Mouse (Mus musculus): ENCODE measurements at regions not wholly inside any gene's neighbourhood (a gene's known extent, or its start where the extent isn't known, plus 50 kb on each side); places are given as distances from the start of the nearest gene placed in this dataset.

DNA sequence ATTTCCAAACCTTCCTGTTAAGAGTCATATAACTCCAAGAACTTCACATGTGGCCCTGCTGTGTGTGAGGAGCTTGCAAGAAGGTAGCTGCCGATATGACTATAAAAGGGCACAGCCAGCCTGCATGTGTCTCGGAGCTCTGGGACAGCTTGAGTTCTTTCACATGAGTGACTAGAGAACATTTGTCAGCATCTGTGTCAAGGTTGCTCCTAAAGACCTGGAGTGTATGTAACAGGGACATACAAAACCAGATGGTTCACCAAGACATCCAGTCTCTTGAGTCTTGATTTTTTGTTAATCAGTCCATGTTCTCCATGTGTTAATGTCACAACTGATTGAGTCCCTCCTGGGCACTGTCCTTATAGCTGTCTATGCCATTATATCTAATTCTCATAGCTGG, 126.2 kb upstream of the Pcsk2 start:
- DNase-seq (ENCODE audit: low read depth, low spot score): no peak

GRCm38 (mm10) chr2:143450680-143451079, 95.3 kb upstream of the Pcsk2 start:
- DNase-seq (ENCODE audit: low read depth, low spot score): peak; percentile 69

DNA sequence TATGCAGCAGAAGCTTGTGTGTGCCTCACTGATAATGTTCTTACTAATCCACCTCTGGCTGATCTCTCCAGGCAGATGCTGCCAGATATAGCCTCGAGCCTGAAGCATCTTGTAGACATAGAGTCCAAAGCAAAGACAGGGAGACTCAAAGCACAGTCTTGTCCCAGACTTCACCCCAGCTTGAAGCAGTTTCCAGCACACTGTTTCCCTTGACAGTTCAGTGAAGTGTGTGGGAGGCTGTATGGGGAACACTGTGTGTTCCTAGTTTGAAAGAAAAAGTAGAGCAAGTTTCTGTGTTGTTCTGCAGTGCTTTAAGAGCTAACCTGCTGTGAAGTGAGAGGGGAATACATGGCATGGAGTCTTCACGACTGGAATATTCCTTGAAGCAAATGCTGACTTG, 94.7 kb upstream of the Pcsk2 start:
- DNase-seq (ENCODE audit: low read depth, low spot score): peak; percentile 89

- no peak for DNase-seq (ENCODE audit: low read depth, low spot score)
Measured at GRCm38 (mm10) chr2:143451661-143452060, 94.3 kb upstream of the Pcsk2 start.

GRCm38 (mm10) chr2:143467936-143468335, 78.0 kb upstream of the Pcsk2 start:
- DNase-seq (ENCODE audit: low read depth, low spot score): no peak

DNA sequence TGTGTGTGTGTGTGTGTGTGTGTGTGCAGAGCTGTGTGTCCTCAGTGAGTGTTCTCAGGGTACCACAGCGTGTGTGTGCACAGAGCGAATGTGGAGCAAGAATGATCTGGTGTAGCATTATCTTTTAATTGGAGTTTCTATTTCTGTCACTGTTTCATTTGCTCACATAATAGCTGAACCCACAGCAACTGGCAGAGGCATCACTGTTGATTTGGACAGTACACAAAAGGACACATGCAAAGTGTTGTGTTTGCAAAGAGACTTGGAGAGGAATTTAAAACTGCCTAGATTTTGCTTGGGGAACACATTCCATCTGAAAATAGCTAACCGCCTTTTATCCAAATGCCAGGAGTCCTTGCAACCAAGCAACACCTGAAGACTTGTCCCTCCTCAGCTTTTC, 74.6 kb upstream of the Pcsk2 start:
- peak; percentile 68 for DNase-seq (ENCODE audit: low read depth, low spot score)

GRCm38 (mm10) chr2:143490830-143491229, 55.1 kb upstream of the Pcsk2 start:
- no peak for DNase-seq (ENCODE audit: low read depth, low spot score)
